Mouse (Mus musculus): ENCODE data around the gene Orai2.

DNA sequence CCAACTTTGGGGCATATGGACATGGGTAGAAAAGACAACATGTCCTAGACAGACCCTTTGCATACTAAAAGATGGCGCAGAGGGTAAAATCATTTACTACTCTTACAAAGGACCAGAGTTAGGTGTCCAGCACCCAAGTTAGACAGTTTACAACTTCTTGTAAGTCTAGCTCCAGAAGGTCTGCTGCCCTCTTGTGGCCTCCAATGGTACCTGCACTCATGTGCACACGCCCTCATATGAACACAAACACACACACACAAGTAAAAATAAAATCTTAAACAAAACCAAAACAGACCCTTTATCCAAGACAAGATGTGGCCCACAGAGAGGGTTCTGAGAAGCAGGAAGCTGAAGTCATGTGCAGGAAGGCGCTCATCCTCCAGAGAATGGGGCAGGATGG is 2.4 kb downstream of the Orai2 start:
- peak; percentile 57 for TF ChIP-seq CTCF (conservative IDR thresholded peaks at IDR 0.05; ENCODE audit: low read length)
- no peak for TF ChIP-seq POU5F1 (IDR thresholded peaks at IDR 0.05; ENCODE audit: borderline replicate concordance, low read length)
